Mouse (Mus musculus) cerebellum, postnatal 25 days (tissue): ENCODE measurements around the gene Cdc34.

Experiments
- DNase-seq, 2 experiments: peaks; one replicate each; pipeline ENCODE4 v3.0.0; 2021; ENCODE audit warnings: mixed read lengths in 2 of 2

The Cdc34 gene

GRCm38 (mm10) chr10:79681591-79682245 is at the start of gene Cdc34:
TSS of gene Cdc34 (plus strand) at chr10:79682195.
- DNase-seq: peak; percentile 99 to 100

GRCm38 (mm10) chr10:79633006-79633777 is 48.8 kb upstream of the Cdc34 start:
- DNase-seq: no peak

- peak in 1 of 2 experiments; percentile 65 for DNase-seq
These were observed 45.7 kb upstream of the Cdc34 start for GRCm38 (mm10) chr10:79636287-79636686.

GRCm38 (mm10) chr10:79637128-79638110 is 44.6 kb upstream of the Cdc34 start, which contains the start of gene Shc2:
TSS of gene Shc2 (minus strand) at chr10:79637918.
- DNase-seq: peak; percentile 86 to 94

GRCm38 (mm10) chr10:79638486-79639204 is 43.4 kb upstream of the Cdc34 start:
- peak; percentile 69 to 80 for DNase-seq

- DNase-seq: no peak
These were observed 36.3 kb upstream of the Cdc34 start, which contains the start of gene Odf3l2 for GRCm38 (mm10) chr10:79645711-79646110. TSS of gene Odf3l2 (minus strand) at chr10:79645738.

DNA sequence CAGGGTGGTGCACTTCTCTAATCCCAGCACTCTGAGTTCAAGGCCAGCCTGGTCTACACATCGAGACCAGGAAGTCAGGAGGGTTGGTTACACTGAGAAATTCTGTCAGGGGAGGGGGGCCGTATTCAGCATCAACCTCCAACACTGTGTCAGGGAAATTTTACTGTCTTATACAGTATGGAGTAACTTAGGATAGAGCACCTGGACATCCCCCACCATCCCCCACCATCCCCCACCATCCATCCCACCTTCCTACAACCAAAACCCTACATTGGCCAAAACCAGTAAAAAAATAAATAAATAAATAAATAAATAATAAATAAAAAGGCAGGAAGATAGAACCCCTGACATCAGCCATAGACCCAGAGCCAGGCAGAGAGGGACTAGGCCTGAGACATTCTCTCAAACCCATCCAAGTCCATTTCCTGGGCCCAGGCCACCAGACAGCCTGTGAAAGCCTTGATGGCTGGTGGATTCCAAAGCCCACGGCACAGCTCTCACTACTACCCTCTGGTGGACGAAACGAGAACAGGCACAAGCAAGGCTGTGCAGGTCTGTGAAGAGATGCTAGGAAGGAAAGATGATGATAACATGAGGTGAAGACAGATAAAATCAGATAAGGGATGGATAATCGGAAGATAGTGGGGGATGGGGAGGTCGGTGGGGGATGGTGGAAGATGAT is 32.8 kb upstream of the Cdc34 start:
- DNase-seq: peak; percentile 86 to 93

- DNase-seq: no peak
These were observed 29.2 kb upstream of the Cdc34 start for GRCm38 (mm10) chr10:79652789-79653188.

DNA sequence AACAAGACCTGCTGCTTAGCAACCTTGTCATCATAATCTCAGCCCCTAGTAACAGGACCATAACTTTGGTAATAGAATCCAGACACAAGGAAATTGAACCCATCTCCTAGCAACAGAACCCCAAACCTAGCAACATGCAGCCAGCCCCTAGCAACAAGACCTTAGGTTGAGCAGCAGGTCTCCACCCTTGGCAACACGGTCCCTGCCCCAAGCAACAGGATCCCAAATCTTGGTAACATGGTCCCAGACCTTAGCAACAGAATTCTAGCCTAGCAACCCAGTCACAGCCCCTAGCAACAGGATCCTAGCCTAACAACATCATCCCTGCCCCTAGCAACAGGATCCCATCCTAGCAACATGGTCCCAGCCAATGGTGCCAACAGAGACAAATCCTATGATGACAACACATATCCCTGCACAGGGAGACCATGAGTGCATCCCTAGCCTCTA is 27.0 kb upstream of the Cdc34 start:
- no peak for DNase-seq

DNA sequence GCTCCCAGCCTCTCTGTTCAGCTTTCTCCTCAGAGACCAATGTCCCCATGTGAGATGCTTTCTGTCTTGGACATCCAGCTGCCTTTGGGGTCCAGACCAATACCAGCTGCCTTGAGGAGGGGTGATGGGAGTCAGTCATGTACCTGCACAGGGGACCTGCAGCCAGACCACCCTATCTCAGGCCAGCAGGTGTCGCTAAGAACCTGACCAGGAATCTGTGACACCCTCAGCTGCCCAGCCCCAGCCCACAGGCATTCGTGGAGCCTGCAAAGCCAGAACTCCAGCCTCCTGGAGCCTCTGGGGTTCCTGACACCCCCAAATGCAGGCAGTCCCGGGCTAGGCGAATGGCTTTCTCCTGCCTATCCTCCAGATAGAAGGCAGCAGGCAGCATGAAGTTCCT is 23.2 kb upstream of the Cdc34 start:
- no peak for DNase-seq

DNA sequence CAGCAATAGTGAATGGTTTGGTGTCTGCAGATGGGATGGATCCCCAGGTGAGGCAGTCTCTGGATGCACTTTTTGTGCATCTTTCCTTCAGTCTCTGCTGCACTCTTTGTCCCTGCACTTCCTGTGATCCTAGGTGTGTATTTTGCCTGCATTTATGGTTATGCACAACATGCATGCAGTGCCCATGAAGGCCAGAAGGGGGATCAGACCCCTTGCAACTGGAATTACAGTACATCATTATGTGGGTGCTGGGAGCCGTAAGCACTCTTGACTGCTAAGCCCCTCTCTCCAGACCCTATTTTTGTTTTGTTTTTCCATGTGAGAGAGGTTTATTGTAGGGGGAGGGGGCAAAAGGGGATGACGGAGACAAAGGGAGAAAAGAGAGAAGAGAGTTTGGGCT is 21.7 kb upstream of the Cdc34 start:
- DNase-seq: no peak

DNA sequence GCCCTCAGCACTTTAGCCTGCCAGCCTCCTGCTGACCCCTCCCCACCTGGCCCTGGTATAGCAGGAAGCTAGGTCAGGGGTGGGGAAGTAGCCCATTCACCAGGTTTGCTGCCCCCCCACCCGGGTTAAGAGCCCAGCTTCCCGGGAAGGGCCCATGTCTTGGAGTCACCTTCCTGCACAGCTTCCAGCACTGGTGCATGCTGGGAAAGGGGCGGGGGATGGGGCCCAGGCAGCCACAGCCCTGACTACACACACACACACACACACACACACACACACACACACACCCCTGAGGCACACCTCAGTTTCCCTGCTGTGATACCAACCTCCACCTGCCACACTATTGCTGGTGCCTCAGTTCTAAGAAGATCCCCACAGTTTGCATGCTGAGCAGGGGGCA is 20.1 kb upstream of the Cdc34 start:
- no peak for DNase-seq

- peak; percentile 80 to 88 for DNase-seq
These were observed 17.8 kb upstream of the Cdc34 start, which contains the start of gene Madcam1 for GRCm38 (mm10) chr10:79664131-79664665. TSS of gene Madcam1 (plus strand) at chr10:79664559.

DNA sequence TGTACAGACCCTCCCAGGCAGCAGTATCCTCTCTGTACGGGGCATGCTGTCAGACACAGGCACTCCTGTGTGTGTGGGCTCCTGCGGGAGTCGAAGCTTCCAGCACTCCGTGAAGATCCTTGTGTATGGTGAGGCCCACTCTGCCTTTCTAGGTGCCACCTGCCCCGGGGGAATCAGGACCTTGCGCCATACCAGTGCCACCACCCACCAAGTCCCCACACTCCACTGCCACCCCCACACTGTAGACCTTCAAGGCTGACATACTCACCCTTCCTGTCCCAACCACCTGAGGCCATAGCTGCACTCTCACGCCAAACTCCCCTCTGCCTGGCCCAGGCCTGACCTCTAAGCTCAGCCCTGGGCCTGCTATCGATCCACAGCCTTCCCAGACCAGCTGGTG is 16.9 kb upstream of the Cdc34 start:
- DNase-seq: no peak

DNA sequence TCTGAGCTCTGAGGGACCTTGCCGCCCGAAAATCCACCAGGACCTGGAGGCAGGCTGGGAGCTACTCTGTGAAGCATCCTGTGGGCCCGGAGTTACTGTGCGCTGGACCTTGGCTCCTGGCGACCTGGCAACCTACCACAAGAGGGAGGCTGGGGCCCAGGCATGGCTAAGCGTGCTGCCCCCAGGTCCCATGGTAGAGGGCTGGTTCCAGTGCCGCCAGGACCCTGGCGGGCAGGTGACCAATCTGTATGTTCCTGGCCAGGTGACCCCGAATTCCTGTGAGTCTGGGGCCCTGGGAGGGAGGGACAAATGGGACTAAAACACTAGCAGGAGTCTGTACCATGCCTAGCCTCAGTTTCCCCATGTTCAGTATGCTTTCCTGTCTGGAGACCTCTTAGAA is 15.5 kb upstream of the Cdc34 start:
- no peak for DNase-seq

DNA sequence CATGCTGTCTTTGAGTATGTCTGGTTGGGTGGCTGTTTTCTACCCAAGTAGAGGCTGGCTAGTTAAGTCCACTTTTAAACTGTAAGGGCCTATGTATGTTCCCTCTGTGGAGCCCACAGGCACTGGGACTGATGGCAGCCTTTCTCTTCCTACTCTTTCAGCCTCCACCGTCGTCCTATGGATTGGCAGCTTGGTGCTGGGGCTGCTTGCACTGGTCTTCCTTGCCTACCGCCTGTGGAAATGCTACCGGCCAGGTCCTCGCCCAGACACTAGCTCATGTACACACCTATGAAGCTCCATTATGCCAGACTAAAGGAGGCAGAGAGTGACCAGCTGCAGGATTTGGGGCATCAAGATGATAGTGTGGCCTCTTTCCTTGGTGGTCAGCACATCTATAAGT is 13.9 kb upstream of the Cdc34 start:
- DNase-seq: peak in 1 of 2 experiments; percentile 22

- DNase-seq: peak; percentile 93 to 94
These were observed 13.0 kb upstream of the Cdc34 start, which contains the start of gene Tpgs1 for GRCm38 (mm10) chr10:79668771-79669575. TSS of gene Tpgs1 (plus strand) at chr10:79669369.

DNA sequence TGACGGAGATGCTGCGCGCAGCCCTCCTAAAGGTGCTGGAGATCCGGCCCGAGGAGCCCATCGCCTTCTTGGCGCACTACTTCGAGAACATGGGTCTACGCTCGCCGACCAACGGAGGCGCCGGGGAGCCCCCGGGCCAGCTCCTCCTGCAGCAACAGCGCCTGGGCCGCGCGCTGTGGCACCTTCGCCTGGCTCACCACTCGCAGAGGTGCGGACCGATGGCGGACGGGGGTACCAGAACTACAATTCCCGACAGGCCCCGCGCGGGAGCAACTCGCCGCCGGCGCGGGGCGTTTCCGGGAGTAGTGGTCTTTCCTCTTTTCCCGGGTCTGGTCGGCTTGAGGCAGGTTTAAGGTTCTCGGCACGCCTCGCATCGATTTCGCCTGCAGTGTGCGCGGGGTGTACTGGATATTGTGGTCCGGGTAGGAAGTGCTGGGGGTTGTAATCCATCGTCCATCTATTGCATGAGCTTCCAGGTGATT is 12.4 kb upstream of the Cdc34 start:
- peak; percentile 85 to 89 for DNase-seq

DNA sequence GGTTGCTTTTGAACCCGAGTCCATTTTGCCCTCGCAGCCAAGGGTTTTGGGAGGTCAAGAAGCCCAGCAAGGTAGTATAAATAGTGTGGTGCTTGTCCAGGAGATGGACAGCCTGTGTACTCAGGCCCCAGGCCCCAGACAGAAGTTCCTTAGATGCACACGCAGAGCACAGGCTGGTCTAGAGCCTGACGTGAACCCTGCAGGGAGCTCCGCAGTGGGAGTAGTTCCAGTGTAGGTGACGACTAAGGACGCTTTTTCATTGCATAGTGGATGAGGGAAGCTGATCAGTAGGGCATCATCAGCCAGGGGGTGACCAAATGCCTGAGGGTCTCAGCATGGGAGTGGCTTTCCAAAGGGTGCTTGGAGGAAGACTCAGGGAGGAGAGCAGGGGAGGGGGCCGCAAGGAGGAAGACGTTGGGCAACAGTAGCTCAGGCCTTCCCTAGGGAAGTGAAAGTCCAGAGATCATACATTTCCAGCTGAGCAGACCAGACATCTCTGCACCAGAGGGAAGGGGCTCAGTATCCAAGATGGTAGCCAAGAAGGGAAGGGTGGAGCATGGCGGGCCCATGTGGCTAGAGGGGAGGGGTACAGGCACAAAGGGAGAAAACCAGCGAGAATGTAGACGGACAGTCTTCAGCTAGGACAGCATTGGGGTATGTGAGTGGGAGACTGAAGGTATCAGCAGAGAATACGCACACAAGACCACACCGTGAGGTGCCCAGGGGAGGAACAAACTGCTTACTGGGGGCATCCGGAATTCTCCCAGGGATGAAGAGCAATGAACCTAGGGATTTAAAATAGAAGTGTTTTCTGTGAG is 11.7 kb upstream of the Cdc34 start:
- DNase-seq: peak in 1 of 2 experiments; percentile 36
